9 mouse cellular contexts compared by ENCODE assay signal in genomic region chr13:30993819-30994218, GRCm38 (mm10). TPM values are rescaled to one million over a fixed set of nuclear protein-coding genes. Genes with fewer than 3 reads are reported as not detected.
DNase-seq lines count a peak whose midpoint lies in the region; ATAC-seq and TF ChIP-seq lines count a peak whose summit lies in the region.
"Had no signal": no experiment of that assay in that cellular context is flagged by ENCODE, and none has a peak within 500 bp of the region (broad histone marks: within the 10 kb centered on the region; RNA-seq: fewer than 3 reads in every experiment).

No protein-coding gene starts in this region.

- H3K9me3 ChIP-seq in intestine, postnatal 0 days (ENCODE audit: control insufficient read depth), result no peaks in the 10 kb centered on the region
- H3K9me3 ChIP-seq in intestine, embryonic 16.5 days (ENCODE audit: control insufficient read depth, low read length), result no peaks in the 10 kb centered on the region
- H3K9me3 ChIP-seq in embryonic facial prominence, embryonic 10.5 days, result no peaks in the 10 kb centered on the region
- no peaks in the 10 kb centered on the region for H3K9me3 ChIP-seq in hindbrain, embryonic 15.5 days
- H3K9me3 ChIP-seq in midbrain, postnatal 0 days (ENCODE audit: low read length), result no peaks in the 10 kb centered on the region
- H3K9me3 ChIP-seq: lung, embryonic 15.5 days had no signal

- no peaks in the 10 kb centered on the region for H3K4me1 ChIP-seq in intestine, postnatal 0 days (replicated peaks; ENCODE audit: control insufficient read depth, insufficient read depth, low read length)
- 0 out of 2 replicates have a peak, but pooled peaks cover 6% of the 10 kb centered on the region for H3K4me1 ChIP-seq in intestine, embryonic 16.5 days (ENCODE audit: control insufficient read depth, insufficient read depth, low read length)
- no peaks in the 10 kb centered on the region; the same call in 1 of the 2 replicates for H3K4me1 ChIP-seq in embryonic facial prominence, embryonic 10.5 days
- no peaks in the 10 kb centered on the region for H3K4me1 ChIP-seq in hindbrain, embryonic 15.5 days (replicated peaks)
- H3K4me1 ChIP-seq in midbrain, postnatal 0 days (ENCODE audit: insufficient read depth, low read length), result no peaks in the 10 kb centered on the region

- peak; percentile 80 for TF ChIP-seq CTCF in intestine, postnatal 0 days (IDR thresholded peaks at IDR 0.05; ENCODE audit: low read depth)
- peak; percentile 88 for TF ChIP-seq CTCF in midbrain, postnatal 0 days (IDR thresholded peaks at IDR 0.05)

- WGBS in intestine, postnatal 0 days, result 28% methylated on average over 3 of the region's 3 CpGs
- 29% methylated on average over 3 of the region's 3 CpGs for WGBS in intestine, embryonic 16.5 days
- 35% methylated on average over 3 of the region's 3 CpGs for WGBS in embryonic facial prominence, embryonic 10.5 days
- 31% methylated on average over 3 of the region's 3 CpGs for WGBS in hindbrain, embryonic 15.5 days
- WGBS in midbrain, postnatal 0 days, result 29% methylated on average over 3 of the region's 3 CpGs

- H3K9ac ChIP-seq in intestine, postnatal 0 days (ENCODE audit: low read depth, low read length), result no peak overlapping the region
- H3K9ac ChIP-seq in intestine, embryonic 16.5 days (ENCODE audit: low read depth, low read length), result no peak overlapping the region
- no peak overlapping the region for H3K9ac ChIP-seq in hindbrain, embryonic 15.5 days
- H3K9ac ChIP-seq in midbrain, postnatal 0 days (replicated peaks; ENCODE audit: low read length, poor library complexity, severe bottlenecking), result no peak overlapping the region
- H3K9ac ChIP-seq: lung, embryonic 15.5 days had no signal

- intact Hi-C loops in left cerebral cortex, postnatal 36 days (cut with DNase I), result no loop called here

- H3K27me3 ChIP-seq in intestine, postnatal 0 days (replicated peaks; ENCODE audit: control insufficient read depth, insufficient read depth, low read length), result peaks cover 5% of the 10 kb centered on the region; the same call in 1 of the 2 replicates
- H3K27me3 ChIP-seq in intestine, embryonic 16.5 days (replicated peaks; ENCODE audit: control insufficient read depth, insufficient read depth, low read length), result no peaks in the 10 kb centered on the region
- H3K27me3 ChIP-seq in embryonic facial prominence, embryonic 10.5 days (replicated peaks; ENCODE audit: low read depth, poor library complexity, severe bottlenecking), result peaks cover 13% of the 10 kb centered on the region
- H3K27me3 ChIP-seq in hindbrain, embryonic 15.5 days, result no peaks in the 10 kb centered on the region
- no peaks in the 10 kb centered on the region for H3K27me3 ChIP-seq in midbrain, postnatal 0 days (ENCODE audit: insufficient read depth, low read length)
- H3K27me3 ChIP-seq: lung, embryonic 15.5 days had no signal

- peak; percentile 43 for DNase-seq in T-cell, adult 2 months (ENCODE audit: low spot score)
- DNase-seq in embryonic facial prominence, embryonic 10.5 days (ENCODE audit: low spot score), result peak; percentile 69
- peak; percentile 35 to 44 for DNase-seq in left cerebral cortex, postnatal 36 days (ENCODE audit: low spot score in 2 of 2)
- DNase-seq in midbrain, postnatal 0 days (ENCODE audit: low spot score), result peak; percentile 81
- DNase-seq in thymus, postnatal 25 days, result peak; percentile 41

- H3K4me2 ChIP-seq in intestine, postnatal 0 days (replicated peaks; ENCODE audit: low read depth), result no peak overlapping the region
- H3K4me2 ChIP-seq in intestine, embryonic 16.5 days (ENCODE audit: low read depth, low read length), result no peak overlapping the region
- no peak overlapping the region for H3K4me2 ChIP-seq in hindbrain, embryonic 15.5 days
- H3K4me2 ChIP-seq in midbrain, postnatal 0 days (ENCODE audit: low read depth, low read length, poor library complexity, severe bottlenecking), result no peak overlapping the region
- H3K4me2 ChIP-seq: lung, embryonic 15.5 days had no signal

- no peak overlapping the region for H3K27ac ChIP-seq in intestine, postnatal 0 days (ENCODE audit: low read depth, low read length)
- no peak overlapping the region for H3K27ac ChIP-seq in intestine, embryonic 16.5 days (ENCODE audit: low read length)
- H3K27ac ChIP-seq in embryonic facial prominence, embryonic 10.5 days (replicated peaks), result no peak overlapping the region
- no peak overlapping the region for H3K27ac ChIP-seq in hindbrain, embryonic 15.5 days (replicated peaks)
- no peak overlapping the region for H3K27ac ChIP-seq in midbrain, postnatal 0 days (ENCODE audit: low read depth, low read length)
- H3K27ac ChIP-seq: lung, embryonic 15.5 days had no signal

- H3K4me3 ChIP-seq in intestine, postnatal 0 days (ENCODE audit: low read depth, low read length), result no peak overlapping the region
- no peak overlapping the region for H3K4me3 ChIP-seq in intestine, embryonic 16.5 days (ENCODE audit: low read length)
- no peak overlapping the region for H3K4me3 ChIP-seq in embryonic facial prominence, embryonic 10.5 days
- no peak overlapping the region for H3K4me3 ChIP-seq in hindbrain, embryonic 15.5 days
- no peak overlapping the region for H3K4me3 ChIP-seq in midbrain, postnatal 0 days (ENCODE audit: low read depth, low read length)
- H3K4me3 ChIP-seq: lung, embryonic 15.5 days had no signal

- H3K36me3 ChIP-seq in intestine, postnatal 0 days (ENCODE audit: control insufficient read depth, insufficient read depth), result no peaks in the 10 kb centered on the region
- no peaks in the 10 kb centered on the region for H3K36me3 ChIP-seq in intestine, embryonic 16.5 days (ENCODE audit: control insufficient read depth, insufficient read depth, low read length)
- no peaks in the 10 kb centered on the region for H3K36me3 ChIP-seq in embryonic facial prominence, embryonic 10.5 days (replicated peaks)
- H3K36me3 ChIP-seq in hindbrain, embryonic 15.5 days, result no peaks in the 10 kb centered on the region
- no peaks in the 10 kb centered on the region for H3K36me3 ChIP-seq in midbrain, postnatal 0 days (ENCODE audit: insufficient read depth, low read length)
- H3K36me3 ChIP-seq: lung, embryonic 15.5 days had no signal

- no peak for ATAC-seq in intestine, postnatal 0 days
- ATAC-seq in intestine, embryonic 16.5 days, result no peak
- ATAC-seq in hindbrain, embryonic 15.5 days (ENCODE audit: low FRiP score, low read depth), result peak; percentile 82; the same call in 1 of the 2 replicates
- peak; percentile 53; the same call in 1 of the 2 replicates for ATAC-seq in midbrain, postnatal 0 days (ENCODE audit: low FRiP score)

RNA-seq across cellular contexts. Expression of gene Gm5447, which starts 19.8 kb away (rescaled TPM):
- 0.10 TPM in 1 of 2 replicates, not detected in the other for polyA plus RNA-seq in intestine, postnatal 0 days (2015; fragmentation: Nextera tagmentation; extraction: Ambion mirVana)
- 0.20 TPM in 1 of 2 replicates, not detected in the other for polyA plus RNA-seq in intestine, embryonic 16.5 days (2015; fragmentation: Nextera tagmentation; extraction: Ambion mirVana)
- polyA plus RNA-seq in embryonic facial prominence, embryonic 10.5 days (2016; fragmentation: Nextera tagmentation; extraction: Ambion mirVana), result 0.14 and 0.19 TPM in 2 replicates
- polyA plus RNA-seq in hindbrain, embryonic 15.5 days (2015; fragmentation: Nextera tagmentation; extraction: Ambion mirVana), result 0.08 TPM in 1 of 2 replicates, not detected in the other
- total RNA-seq in left cerebral cortex, postnatal 36 days (2021), result under 1 TPM in 1 of 2 experiments, not detected in 1; 0.36 TPM
- total RNA-seq in midbrain, postnatal 0 days (2014; rRNA removed), result not detected in 2 replicates
- not detected in 2 replicates for polyA plus RNA-seq in midbrain, postnatal 0 days (2015; fragmentation: Nextera tagmentation; extraction: Ambion mirVana)

RNA-seq across cellular contexts. Expression of gene Exoc2, which starts 19.9 kb away (rescaled TPM):
- polyA plus RNA-seq in intestine, postnatal 0 days (2015; fragmentation: Nextera tagmentation; extraction: Ambion mirVana), result 10.7 and 11.1 TPM in 2 replicates
- 21.4 and 22.1 TPM in 2 replicates for polyA plus RNA-seq in intestine, embryonic 16.5 days (2015; fragmentation: Nextera tagmentation; extraction: Ambion mirVana)
- polyA plus RNA-seq in embryonic facial prominence, embryonic 10.5 days (2016; fragmentation: Nextera tagmentation; extraction: Ambion mirVana), result 37.4 and 38.7 TPM in 2 replicates
- polyA plus RNA-seq in hindbrain, embryonic 15.5 days (2015; fragmentation: Nextera tagmentation; extraction: Ambion mirVana), result 47.9 and 50.0 TPM in 2 replicates
- 10 to 100 TPM; 40.9 to 41.0 TPM for total RNA-seq in left cerebral cortex, postnatal 36 days (2021)
- total RNA-seq in midbrain, postnatal 0 days (2014; rRNA removed), result 57.5 and 71.7 TPM in 2 replicates
- polyA plus RNA-seq in midbrain, postnatal 0 days (2015; fragmentation: Nextera tagmentation; extraction: Ambion mirVana), result 38.2 and 40.0 TPM in 2 replicates

RNA-seq across cellular contexts. Expression of gene Hus1b, which starts 46.3 kb away (rescaled TPM):
- polyA plus RNA-seq in intestine, postnatal 0 days (2015; fragmentation: Nextera tagmentation; extraction: Ambion mirVana), result not detected in 2 replicates
- 0.11 TPM in 1 of 2 replicates, not detected in the other for polyA plus RNA-seq in intestine, embryonic 16.5 days (2015; fragmentation: Nextera tagmentation; extraction: Ambion mirVana)
- polyA plus RNA-seq in embryonic facial prominence, embryonic 10.5 days (2016; fragmentation: Nextera tagmentation; extraction: Ambion mirVana), result 0.32 TPM in 1 of 2 replicates, not detected in the other
- not detected in 2 replicates for polyA plus RNA-seq in hindbrain, embryonic 15.5 days (2015; fragmentation: Nextera tagmentation; extraction: Ambion mirVana)
- total RNA-seq in left cerebral cortex, postnatal 36 days (2021), result under 1 TPM; 0.54 to 0.91 TPM
- 0.66 and 0.99 TPM in 2 replicates for total RNA-seq in midbrain, postnatal 0 days (2014; rRNA removed)
- not detected in 2 replicates for polyA plus RNA-seq in midbrain, postnatal 0 days (2015; fragmentation: Nextera tagmentation; extraction: Ambion mirVana)
- polyA plus RNA-seq: lung, embryonic 15.5 days had no signal

Comparison
In these comparisons a context has a peak if more than half of its experiments do, and no peak if none do; other contexts are left out.
1. ATAC-seq: peak in hindbrain, embryonic 15.5 days (single experiment) and midbrain, postnatal 0 days (single experiment); none in intestine, postnatal 0 days (single experiment) and intestine, embryonic 16.5 days (single experiment).
2. Peak in every context shown above with its lines, with median percentiles within 50 percentile points of each other: DNase-seq.